1 mouse cellular context compared by ENCODE assay signal in the genomic region with DNA sequence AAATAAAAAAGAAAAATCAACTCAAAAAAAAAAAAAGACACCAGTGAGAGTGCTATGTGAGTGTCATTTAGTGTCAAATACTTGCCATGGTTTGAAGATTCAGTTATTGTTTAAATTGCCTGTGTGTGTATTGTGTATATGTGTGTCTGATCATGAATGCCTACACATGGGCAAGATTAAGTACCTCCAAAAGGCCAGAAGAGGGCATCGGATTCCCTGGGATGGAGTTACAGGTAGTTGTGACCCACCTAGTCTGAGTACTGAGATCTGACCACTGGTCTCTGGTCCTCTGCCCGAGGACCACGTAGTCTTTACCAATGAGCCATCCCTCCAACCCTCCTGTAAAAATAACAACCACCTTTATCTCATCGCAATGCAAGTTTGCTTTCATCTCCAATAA.
TF ChIP-seq lines count a peak whose summit lies in the region.

No protein-coding gene starts in this region.

TF ChIP-seq in CH12.LX, 34 proteins besides CTCF, POLR2A, EP300 and RAD21 (continued from another document):
- TF ChIP-seq POLR2AphosphoS2 (IDR thresholded peaks at IDR 0.05; ENCODE audit: low read depth, low read length): no peak
- peak; percentile 20; the same call in 1 of the 2 replicates for TF ChIP-seq SMC3 (IDR thresholded peaks at IDR 0.05; ENCODE audit: low read depth, low read length)
